Mouse (Mus musculus): ENCODE measurements around the gene Neurl1a. TPM values are rescaled to one million over a fixed set of nuclear protein-coding genes. Genes with fewer than 3 reads are reported as not detected.

The Neurl1a gene
- polyA plus RNA-seq, 1 experiment = 0.01 TPM

DNA sequence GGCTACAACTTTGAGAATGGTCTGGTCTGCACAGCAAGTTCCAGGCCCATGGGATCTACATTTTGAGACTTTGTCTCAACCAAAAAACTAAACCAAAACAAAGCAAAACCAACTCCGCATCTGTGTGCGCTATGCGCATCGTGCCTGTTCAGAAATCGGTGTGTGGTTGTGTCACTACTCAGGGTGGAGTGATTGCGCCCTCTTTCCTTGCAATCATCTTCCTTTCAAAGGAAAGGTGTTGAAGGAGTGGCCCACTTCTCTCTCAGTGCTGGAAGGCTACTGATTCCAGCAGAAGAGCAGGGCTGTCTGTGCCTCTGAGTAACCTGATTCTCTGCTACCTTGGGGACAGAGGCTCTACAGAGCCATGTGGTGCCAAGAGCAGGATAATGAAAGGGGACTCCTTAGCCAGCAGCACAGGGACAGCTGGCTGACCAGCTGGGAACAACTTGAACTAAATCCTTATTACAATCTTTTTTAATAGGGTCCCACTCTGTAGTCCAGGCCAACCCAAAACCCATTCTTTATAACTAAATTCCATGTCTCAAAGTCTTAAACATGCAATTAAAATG lies 15.4 kb upstream of the Neurl1a start:
- Histone ChIP-seq H3K36me3 (ENCODE audit: control insufficient read depth) (no peaks in the 10 kb centered on the region), H3K4me3 (replicated peaks) (no peak overlapping the region), H3K4me1 (ENCODE audit: control insufficient read depth) (peaks cover under 1% of the 10 kb centered on the region; the same call in 1 of the 2 replicates), H3K9me3 (ENCODE audit: control insufficient read depth, low read length) (no peaks in the 10 kb centered on the region), H3K27me3 (ENCODE audit: control insufficient read depth) (no peaks in the 10 kb centered on the region)
- TF ChIP-seq TAL1 (IDR thresholded peaks at IDR 0.05; ENCODE audit: low read length) (no peak), GATA1 (IDR thresholded peaks at IDR 0.05; ENCODE audit: low read length) (no peak)

- TF ChIP-seq TAL1 (IDR thresholded peaks at IDR 0.05; ENCODE audit: low read length) = no peak
- Histone ChIP-seq H3K36me3 (ENCODE audit: control insufficient read depth) (no peaks in the 10 kb centered on the region), H3K9me3 (ENCODE audit: control insufficient read depth, low read length) (0 out of 2 replicates have a peak, but pooled peaks cover 2% of the 10 kb centered on the region), H3K4me3 (replicated peaks) (no peak overlapping the region), H3K27me3 (ENCODE audit: control insufficient read depth) (no peaks in the 10 kb centered on the region), H3K4me1 (ENCODE audit: control insufficient read depth) (peaks cover 6% of the 10 kb centered on the region; the same call in 1 of the 2 replicates)
Measured at GRCm38 (mm10) chr19:47166758-47167157, 11.9 kb upstream of the Neurl1a start.

DNA sequence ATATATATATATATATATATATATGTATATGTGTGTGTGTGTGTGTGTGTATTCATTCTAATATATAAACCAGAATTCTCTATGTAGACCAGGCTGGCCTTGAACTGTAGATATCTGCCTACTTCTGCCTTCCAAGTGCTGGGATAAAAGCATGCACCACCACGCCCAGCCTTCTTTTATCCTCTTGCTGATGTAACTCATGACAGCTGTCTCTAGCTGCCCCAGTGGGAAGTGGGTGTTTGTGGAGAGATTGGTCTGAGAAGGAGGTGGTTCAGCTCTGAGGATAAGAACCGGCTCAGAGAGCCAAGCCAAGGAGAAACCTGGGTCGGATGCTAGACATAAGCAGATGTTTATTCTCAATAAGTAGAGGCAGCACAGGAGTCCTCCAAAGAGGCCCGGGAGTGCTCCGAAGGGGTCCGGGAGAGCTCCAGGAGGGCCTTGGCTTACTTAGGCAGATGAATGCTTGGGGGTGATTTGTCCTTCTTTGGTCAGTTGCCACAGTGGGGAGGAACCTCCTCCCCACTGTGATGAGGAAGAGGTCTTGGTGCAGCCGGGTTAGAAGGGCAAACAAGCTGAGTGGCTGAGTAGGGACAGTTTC lies 10.9 kb upstream of the Neurl1a start:
- Histone ChIP-seq H3K9me3 (ENCODE audit: control insufficient read depth, low read length) (0 out of 2 replicates have a peak, but pooled peaks cover 2% of the 10 kb centered on the region), H3K27me3 (ENCODE audit: control insufficient read depth) (no peaks in the 10 kb centered on the region), H3K4me1 (ENCODE audit: control insufficient read depth) (peaks cover 6% of the 10 kb centered on the region; the same call in 1 of the 2 replicates), H3K36me3 (ENCODE audit: control insufficient read depth) (no peaks in the 10 kb centered on the region), H3K4me3 (replicated peaks) (no peak overlapping the region)
- TF ChIP-seq TAL1 (IDR thresholded peaks at IDR 0.05; ENCODE audit: low read length) (no peak), GATA1 (IDR thresholded peaks at IDR 0.05; ENCODE audit: low read length) (no peak)

DNA sequence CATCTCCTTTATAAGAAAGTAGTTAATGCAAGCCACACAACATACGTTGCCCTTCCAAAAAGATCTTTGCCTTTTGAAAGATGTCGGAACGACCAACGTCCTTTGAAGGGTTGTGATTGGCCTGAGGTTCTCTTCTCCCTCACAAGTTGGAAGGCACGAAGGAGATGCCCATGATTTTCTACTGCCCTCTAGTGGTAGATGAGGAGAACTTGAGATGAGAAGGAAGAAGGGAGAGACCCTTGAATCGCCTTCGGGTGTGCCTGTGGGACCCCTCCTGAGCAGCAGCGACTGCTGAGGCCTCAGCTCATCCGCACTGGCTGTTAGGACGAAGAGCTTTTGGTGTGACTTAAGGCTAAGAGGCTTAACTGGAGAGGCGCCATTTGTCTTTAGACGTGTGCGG lies 10.4 kb upstream of the Neurl1a start:
- Histone ChIP-seq H3K4me1 (ENCODE audit: control insufficient read depth) (peaks cover 6% of the 10 kb centered on the region; the same call in 1 of the 2 replicates), H3K27me3 (ENCODE audit: control insufficient read depth) (peaks cover 1% of the 10 kb centered on the region), H3K9me3 (ENCODE audit: control insufficient read depth, low read length) (0 out of 2 replicates have a peak, but pooled peaks cover 2% of the 10 kb centered on the region), H3K4me3 (replicated peaks) (no peak overlapping the region), H3K36me3 (ENCODE audit: control insufficient read depth) (no peaks in the 10 kb centered on the region)
- TF ChIP-seq GATA1 (IDR thresholded peaks at IDR 0.05; ENCODE audit: low read length) (no peak), TAL1 (IDR thresholded peaks at IDR 0.05; ENCODE audit: low read length) (no peak)

GRCm38 (mm10) chr19:47168793-47169412 lies 9.7 kb upstream of the Neurl1a start:
- no peak overlapping the region for H3K4me3 ChIP-seq (replicated peaks)
- H3K27me3 ChIP-seq (ENCODE audit: control insufficient read depth) = peaks cover 2% of the 10 kb centered on the region
- H3K4me1 ChIP-seq (ENCODE audit: control insufficient read depth) = peaks cover 6% of the 10 kb centered on the region; the same call in 1 of the 2 replicates
- 0 out of 2 replicates have a peak, but pooled peaks cover 2% of the 10 kb centered on the region for H3K9me3 ChIP-seq (ENCODE audit: control insufficient read depth, low read length)
- no peak for TF ChIP-seq GATA1 (IDR thresholded peaks at IDR 0.05; ENCODE audit: low read length)
- no peak for TF ChIP-seq TAL1 (IDR thresholded peaks at IDR 0.05; ENCODE audit: low read length)
- no peaks in the 10 kb centered on the region for H3K36me3 ChIP-seq (ENCODE audit: control insufficient read depth)

DNA sequence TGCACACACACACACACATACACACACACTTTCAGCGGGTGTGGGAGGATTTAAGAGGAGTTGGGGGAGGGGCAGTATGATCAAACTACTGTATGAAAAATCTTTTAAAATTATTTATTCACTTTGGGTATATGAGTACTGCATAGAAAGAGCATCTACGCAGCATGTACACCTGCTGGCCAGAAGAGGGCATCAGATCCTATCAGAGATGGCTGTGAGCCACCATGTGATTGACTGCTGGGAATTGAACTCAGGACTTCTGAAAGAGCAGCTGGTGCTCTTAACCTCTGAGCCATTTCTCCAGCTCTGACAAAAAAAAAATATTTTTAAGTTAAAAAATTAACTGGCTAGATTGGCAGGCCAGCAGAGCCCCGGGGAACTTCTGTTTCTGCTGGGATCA lies 4.1 kb upstream of the Neurl1a start:
- Histone ChIP-seq H3K4me1 (ENCODE audit: control insufficient read depth) (no peaks in the 10 kb centered on the region), H3K4me3 (replicated peaks) (no peak overlapping the region), H3K9me3 (ENCODE audit: control insufficient read depth, low read length) (0 out of 2 replicates have a peak, but pooled peaks cover 2% of the 10 kb centered on the region), H3K36me3 (ENCODE audit: control insufficient read depth) (no peaks in the 10 kb centered on the region), H3K27me3 (ENCODE audit: control insufficient read depth) (peaks cover 38% of the 10 kb centered on the region)
- TF ChIP-seq GATA1 (IDR thresholded peaks at IDR 0.05; ENCODE audit: low read length) = no peak
- TF ChIP-seq TAL1 (IDR thresholded peaks at IDR 0.05; ENCODE audit: low read length) = no peak

DNA sequence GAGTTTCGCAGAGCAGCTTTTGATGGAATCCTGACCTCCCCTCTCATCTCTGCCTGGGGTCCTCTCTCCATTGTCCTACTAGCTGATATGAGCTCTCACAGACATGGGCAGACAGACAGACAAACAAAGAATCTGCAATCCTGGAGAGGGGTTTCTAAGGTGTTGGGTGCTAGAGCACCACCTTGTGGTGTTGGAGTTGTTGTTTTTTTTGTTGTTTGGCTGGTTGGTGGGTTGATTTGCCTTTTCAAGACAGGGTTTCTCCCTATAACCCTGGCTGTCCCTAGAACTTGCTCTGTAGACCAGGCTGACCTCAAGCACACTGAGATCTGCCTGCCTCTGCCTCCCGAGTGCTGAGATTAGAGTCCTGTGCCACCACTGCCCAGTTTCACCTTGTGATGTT lies 3.1 kb upstream of the Neurl1a start:
- H3K9me3 ChIP-seq (ENCODE audit: control insufficient read depth, low read length) = 0 out of 2 replicates have a peak, but pooled peaks cover 2% of the 10 kb centered on the region
- H3K4me3 ChIP-seq (replicated peaks) = no peak overlapping the region
- no peaks in the 10 kb centered on the region for H3K36me3 ChIP-seq (ENCODE audit: control insufficient read depth)
- TF ChIP-seq GATA1 (IDR thresholded peaks at IDR 0.05; ENCODE audit: low read length) (no peak), TAL1 (IDR thresholded peaks at IDR 0.05; ENCODE audit: low read length) (no peak)
- H3K4me1 ChIP-seq (ENCODE audit: control insufficient read depth) = no peaks in the 10 kb centered on the region
- peaks cover 47% of the 10 kb centered on the region for H3K27me3 ChIP-seq (ENCODE audit: control insufficient read depth)

- no peak overlapping the region for H3K4me3 ChIP-seq (replicated peaks)
- H3K27me3 ChIP-seq (ENCODE audit: control insufficient read depth) = peaks cover 60% of the 10 kb centered on the region
- H3K36me3 ChIP-seq (ENCODE audit: control insufficient read depth) = no peaks in the 10 kb centered on the region
- H3K4me1 ChIP-seq (ENCODE audit: control insufficient read depth) = no peaks in the 10 kb centered on the region
- TF ChIP-seq TAL1 (IDR thresholded peaks at IDR 0.05; ENCODE audit: low read length) (no peak), GATA1 (IDR thresholded peaks at IDR 0.05; ENCODE audit: low read length) (no peak)
- peaks cover 5% of the 10 kb centered on the region for H3K9me3 ChIP-seq (ENCODE audit: control insufficient read depth, low read length)
Measured at GRCm38 (mm10) chr19:47176916-47177505, 1.6 kb upstream of the Neurl1a start.

- H3K9me3 ChIP-seq (ENCODE audit: control insufficient read depth, low read length) = peaks cover 8% of the 10 kb centered on the region
- no peaks in the 10 kb centered on the region for H3K4me1 ChIP-seq (ENCODE audit: control insufficient read depth)
- H3K27me3 ChIP-seq (ENCODE audit: control insufficient read depth) = peaks cover 61% of the 10 kb centered on the region
- no peak overlapping the region for H3K4me3 ChIP-seq (replicated peaks)
- no peaks in the 10 kb centered on the region for H3K36me3 ChIP-seq (ENCODE audit: control insufficient read depth)
- no peak for TF ChIP-seq TAL1 (IDR thresholded peaks at IDR 0.05; ENCODE audit: low read length)
- no peak for TF ChIP-seq GATA1 (IDR thresholded peaks at IDR 0.05; ENCODE audit: low read length)
Measured at GRCm38 (mm10) chr19:47178001-47178400, 619 bp upstream of the Neurl1a start.
